Mouse (Mus musculus) olfactory bulb, adult 2 months (tissue): Measurements from ENCODE around the gene Mrpl18. TPM values are rescaled to one million over a fixed set of nuclear protein-coding genes. Genes with fewer than 3 reads are reported as not detected.

Experiments
- H3K27ac ChIP-seq: fragments of 200-500 bp; 2 replicates; pipeline ENCODE4 v1.5.1; 2012; ENCODE audit warnings: low read depth, low read length; ENCODE audit not compliant: insufficient read depth
- H3K4me1 ChIP-seq: fragments of 200-500 bp; 2 replicates; pipeline ENCODE4 v1.6.1; 2012; ENCODE audit warnings: low read length; ENCODE audit not compliant: control insufficient read depth, insufficient read depth
- H3K4me3 ChIP-seq: fragments of 200-500 bp; 2 replicates; pipeline ENCODE4 v1.5.1; 2012; ENCODE audit warnings: mild to moderate bottlenecking, low read depth, low read length, moderate library complexity; ENCODE audit not compliant: insufficient read depth
- CTCF ChIP-seq: fragments of 200-500 bp; IDR thresholded peaks from 2 replicates; pipeline ENCODE4 v1.5.1; 2012; ENCODE audit warnings: low read depth, mild to moderate bottlenecking, low read length, moderate library complexity; ENCODE audit not compliant: insufficient read depth
- POLR2A ChIP-seq: fragments of 200-500 bp; IDR thresholded peaks from 2 replicates; pipeline ENCODE4 v1.6.1; 2012; ENCODE audit warnings: mild to moderate bottlenecking, low read depth, low read length, moderate library complexity; ENCODE audit not compliant: insufficient read depth
- WGBS: fragments of 180-500 bp; shearing (Covaris S2); methylation state at CpG from one replicate; pipeline ENCODE4 v1.1.7; 2018; 5-methylcytosine and 5-hydroxymethylcytosine counted together
- polyA plus RNA-seq: library from polyadenylated mRNA; stranded (reverse); fragments of >200 nt; gene quantifications from 2 replicates; pipeline ENCODE4 v1.2.4, GENCODE M21; 2012; ENCODE audit warnings: low replicate concordance; ENCODE audit not compliant: missing spikeins, insufficient read depth, insufficient read length

Mrpl18 gene
- polyA plus RNA-seq, 1 experiment: not detected

DNA sequence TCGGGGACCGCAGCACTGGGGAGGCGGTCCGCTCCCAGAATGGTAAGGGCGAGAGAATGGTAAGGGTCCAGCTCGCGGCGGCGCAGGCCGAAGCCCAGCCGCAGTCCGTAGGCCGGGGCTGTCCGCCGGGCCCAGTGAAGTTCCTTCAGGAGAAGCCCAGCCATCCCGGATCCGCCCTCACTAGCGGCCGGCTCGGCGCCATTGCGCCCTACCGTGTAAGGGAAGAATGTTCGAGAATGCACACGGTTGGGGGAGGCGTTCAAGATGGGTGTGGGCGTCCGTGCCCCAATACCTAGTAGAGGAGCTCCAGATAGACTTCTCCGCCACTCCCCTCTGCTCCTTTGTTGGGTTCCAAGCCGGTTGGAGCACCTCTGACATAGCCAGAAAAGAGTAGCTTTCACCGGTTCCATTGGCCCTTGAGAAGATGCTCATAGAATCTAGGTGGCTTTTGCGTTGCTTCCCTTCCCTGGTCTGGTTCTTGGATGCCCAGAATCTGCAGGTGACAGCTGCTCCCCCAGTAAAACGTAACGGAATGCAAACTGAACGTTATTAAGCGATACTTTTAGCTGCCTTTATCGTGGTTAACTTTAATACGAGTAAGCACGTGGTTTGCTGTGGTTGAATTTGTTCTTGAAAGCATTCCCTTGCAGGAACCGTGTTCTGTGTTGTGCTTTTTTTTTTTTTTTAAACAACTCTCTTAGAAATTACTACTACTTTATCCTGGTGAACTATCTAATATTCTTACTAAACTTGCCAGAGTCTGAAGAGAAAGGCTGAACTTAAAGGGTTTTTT is 639 bp upstream of the Mrpl18 start:
- TF ChIP-seq CTCF (no peak), POLR2A (no peak)
- WGBS: under 1% methylated on average over 40 of the region's 40 CpGs
- H3K4me1 ChIP-seq: no peaks in the 10 kb centered on the region

DNA sequence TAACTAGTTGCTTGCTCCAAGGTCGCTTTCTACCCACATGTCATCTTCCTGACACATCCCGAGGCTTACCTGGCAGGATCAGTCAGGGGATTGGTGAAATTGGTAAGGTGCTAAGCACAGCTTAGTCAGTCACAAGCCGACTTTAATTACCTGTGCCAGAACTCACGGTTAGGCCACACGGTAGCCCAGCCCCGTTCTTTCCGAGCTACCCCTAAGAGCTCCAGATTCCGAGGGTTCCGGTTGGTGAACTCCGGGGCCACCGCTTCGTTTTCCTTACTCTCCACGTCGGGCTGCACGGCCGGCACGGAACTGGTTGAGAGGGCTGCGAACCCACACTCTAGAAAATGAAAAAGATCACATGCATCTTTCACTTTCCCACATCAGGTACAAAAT is 661 bp downstream of the Mrpl18 start, which contains the start of gene Tcp1:
Gene Tcp1 (plus strand): TSS at position 214 of the 393 bp plus-strand sequence.
- WGBS: under 1% methylated on average over 18 of the region's 18 CpGs
- TF ChIP-seq CTCF (no peak), POLR2A (no peak)
- Histone ChIP-seq H3K4me1 (no peaks in the 10 kb centered on the region), H3K27ac (peak within 1 kb of the TSS; percentile 48), H3K4me3 (peak within 1 kb of the TSS; percentile 84)

More for the DNA sequence above, 639 bp upstream of the Mrpl18 start:
- H3K27ac ChIP-seq: peak overlapping the region; percentile 48
- peak overlapping the region; percentile 84 for H3K4me3 ChIP-seq

DNA sequence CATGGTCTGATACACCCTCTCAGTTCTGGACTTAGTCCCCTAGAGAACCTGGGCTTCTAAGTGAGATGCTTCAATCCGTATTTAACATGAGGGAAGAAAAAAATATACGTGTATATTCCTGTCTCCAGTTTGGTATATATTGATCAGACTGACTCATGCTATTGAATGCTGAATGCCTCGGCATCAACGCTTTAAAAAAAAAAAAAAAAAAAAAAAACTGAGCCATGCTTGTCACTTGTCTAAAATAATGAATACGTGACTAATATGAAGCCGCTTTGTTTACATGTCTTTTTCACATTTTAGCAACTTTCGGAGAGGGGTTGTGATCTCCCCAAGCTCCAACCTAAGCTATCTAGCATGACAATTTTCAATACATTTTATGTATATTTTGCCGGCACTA is 5.8 kb downstream of the Mrpl18 start:
- Histone ChIP-seq H3K4me1 (no peaks in the 10 kb centered on the region), H3K4me3 (no peak overlapping the region), H3K27ac (no peak overlapping the region)
- WGBS: 85% methylated on average over 8 of the region's 8 CpGs
- TF ChIP-seq POLR2A: no peak
- TF ChIP-seq CTCF: no peak

DNA sequence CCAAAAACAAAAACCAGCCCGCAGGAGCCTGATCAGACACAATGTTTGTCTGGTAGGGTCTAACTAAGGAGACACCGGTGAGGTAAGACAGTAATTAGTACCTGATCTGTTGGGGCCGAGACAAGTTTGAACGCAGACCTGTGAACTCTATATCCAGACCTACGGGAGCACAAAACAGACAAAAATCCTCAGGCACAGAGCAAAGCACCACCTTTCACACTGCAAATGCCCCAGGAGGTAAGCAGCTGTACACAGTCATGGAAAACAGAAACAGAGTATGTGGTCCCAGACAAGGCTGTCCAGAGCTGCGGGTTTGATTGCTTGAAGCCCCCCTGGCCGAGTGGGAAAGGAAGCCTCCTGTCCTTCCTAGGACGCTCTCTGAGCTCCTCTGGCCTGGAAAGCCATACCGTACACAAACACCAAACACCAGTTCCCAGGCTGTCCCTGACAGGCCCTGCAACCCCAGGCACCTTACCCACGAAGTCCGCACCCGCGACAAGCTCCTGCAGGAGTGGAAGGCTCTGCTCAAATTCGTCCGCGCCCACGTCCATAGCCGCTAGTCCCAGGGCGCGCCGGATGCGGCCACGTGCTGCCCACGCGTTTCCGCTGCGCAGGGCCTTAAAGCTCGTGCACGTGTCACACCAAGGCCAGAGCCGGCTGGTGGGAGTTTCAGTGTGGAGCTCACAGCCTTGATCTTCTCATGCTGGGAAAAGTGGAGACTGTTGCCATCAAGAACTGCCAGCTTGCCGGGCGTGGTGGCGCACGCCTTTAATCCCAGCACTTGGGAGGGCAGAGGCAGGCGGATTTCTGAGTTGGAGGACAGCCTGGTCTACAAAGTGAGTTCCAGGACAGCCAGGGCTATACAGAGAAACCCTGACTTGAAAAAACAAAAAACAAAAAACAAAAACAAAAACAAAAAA is 6.5 kb downstream of the Mrpl18 start, which contains the start of gene Pnldc1:
Gene Pnldc1 (minus strand): TSS at position 870 of the 920 bp plus-strand sequence.
- TF ChIP-seq CTCF: no peak
- TF ChIP-seq POLR2A: no peak
- no peak within 1 kb of the TSS for H3K27ac ChIP-seq
- no peak within 1 kb of the TSS for H3K4me3 ChIP-seq
- H3K4me1 ChIP-seq: no peaks in the 10 kb centered on the region
- 86% methylated on average over 35 of the region's 35 CpGs for WGBS

DNA sequence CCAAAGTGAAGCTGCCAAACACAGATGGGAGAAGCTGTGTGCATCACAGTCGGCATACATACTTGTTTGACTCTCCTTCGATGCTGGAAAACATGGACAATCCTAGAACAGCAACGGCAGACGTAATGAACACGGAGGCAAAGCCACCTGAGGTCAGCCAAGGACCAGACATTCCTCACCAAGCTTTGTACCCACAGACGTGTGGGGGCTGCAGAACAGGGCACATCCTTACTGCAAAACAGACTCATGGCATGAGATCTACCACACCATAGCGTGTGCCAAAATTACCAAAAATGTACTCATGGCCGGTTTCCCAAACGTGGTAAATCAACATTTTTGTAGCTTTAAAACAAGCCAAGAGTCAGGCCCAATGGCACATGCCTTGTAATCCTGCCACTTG is 9.7 kb downstream of the Mrpl18 start:
- no peaks in the 10 kb centered on the region for H3K4me1 ChIP-seq
- H3K27ac ChIP-seq: no peak overlapping the region
- no peak overlapping the region for H3K4me3 ChIP-seq
- WGBS: 92% methylated on average over 9 of the region's 9 CpGs
- no peak for TF ChIP-seq CTCF
- no peak for TF ChIP-seq POLR2A

DNA sequence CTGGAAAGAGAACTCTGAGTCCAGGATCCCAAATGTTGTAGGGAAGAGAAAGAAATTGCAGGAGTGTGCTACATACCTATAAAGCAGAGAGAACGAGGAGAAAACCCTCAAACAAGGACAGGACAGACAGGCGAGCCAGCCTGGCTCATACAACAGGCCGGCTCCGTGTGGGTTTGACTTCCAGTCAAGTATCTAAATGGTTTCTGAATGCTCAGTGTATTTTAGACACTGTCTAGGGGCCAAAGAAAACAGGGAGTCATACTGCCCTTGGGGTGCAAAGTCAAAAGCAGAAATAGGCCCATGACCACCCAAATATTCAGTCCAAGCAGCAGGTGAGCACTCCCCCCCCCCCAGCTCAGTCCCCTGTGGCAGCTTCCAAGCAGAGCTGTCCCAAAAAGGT is 10.3 kb downstream of the Mrpl18 start:
- 88% methylated on average over 4 of the region's 4 CpGs for WGBS
- Histone ChIP-seq H3K4me1 (no peaks in the 10 kb centered on the region), H3K27ac (no peak overlapping the region), H3K4me3 (no peak overlapping the region)
- no peak for TF ChIP-seq CTCF
- no peak for TF ChIP-seq POLR2A

DNA sequence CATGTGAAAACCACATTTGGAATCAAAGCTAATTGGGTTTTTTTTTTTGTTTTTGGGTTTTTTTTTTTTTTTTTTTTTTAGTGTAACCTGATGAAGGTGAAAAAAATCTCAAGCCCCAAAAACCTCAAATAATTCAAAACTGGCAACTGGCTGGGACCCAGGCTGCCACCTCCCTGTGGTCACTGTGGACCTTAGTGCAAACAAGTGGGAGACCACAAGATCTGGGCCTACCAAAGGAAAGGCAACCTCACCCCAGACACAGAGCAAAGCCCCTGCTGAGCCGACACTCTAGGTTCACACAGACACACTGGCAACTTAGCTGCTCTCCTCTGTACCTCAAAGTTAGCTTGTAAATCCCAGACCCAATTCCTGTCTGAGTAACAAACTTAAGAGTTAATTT is 11.8 kb downstream of the Mrpl18 start:
- Histone ChIP-seq H3K4me3 (no peak overlapping the region), H3K27ac (no peak overlapping the region), H3K4me1 (no peaks in the 10 kb centered on the region)
- TF ChIP-seq CTCF: no peak
- TF ChIP-seq POLR2A: no peak
- 73% methylated on average over 1 of the region's 1 CpGs for WGBS

DNA sequence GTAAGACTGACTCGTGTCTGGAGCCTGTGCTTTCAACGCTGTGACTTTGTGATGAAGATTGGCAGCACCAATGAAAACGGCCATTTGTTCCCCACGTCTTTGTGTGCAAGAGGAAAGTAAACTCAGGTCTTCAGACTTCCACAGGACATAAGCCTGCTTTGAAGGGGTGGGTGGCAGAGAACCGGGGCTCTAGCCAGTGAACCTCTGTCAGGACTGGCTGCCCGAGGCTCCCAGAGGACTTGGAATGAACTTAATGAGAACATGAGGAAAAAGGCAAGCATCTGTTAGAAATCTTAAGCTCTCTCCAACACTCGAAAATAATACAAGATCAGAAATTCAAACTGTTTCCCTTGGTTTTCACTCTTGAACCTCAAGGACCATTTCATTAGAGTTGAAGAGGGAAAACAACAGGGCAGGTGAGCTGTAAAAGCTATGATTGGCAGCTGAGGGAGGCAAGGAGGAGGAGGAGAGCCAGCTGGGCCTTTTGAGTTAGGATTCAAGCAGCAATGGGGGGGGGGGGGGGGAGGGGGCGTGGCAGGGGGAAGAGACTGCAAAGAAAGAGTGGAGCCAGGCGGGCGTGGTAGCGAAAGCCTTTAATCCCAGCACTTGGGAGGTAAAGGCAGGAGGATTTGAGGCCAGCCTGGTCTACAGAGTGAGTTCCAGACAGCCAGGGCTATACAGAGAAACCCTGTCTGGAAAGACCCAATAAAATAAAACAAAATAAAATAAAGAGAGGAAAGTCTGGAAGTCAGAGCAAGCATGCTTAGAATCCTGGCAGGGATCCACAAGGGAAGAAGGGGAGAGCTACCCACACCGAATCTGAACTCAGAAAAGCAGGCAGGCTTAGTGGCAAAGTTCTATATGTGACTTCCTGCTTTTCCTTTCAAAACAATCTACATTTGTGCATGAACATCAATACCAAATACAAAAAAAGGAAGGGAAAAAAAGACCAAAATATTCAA is 12.5 kb downstream of the Mrpl18 start:
- Histone ChIP-seq H3K27ac (no peak overlapping the region), H3K4me1 (peaks cover 2% of the 10 kb centered on the region; the same call in 1 of the 2 replicates), H3K4me3 (no peak overlapping the region)
- no peak for TF ChIP-seq POLR2A
- no peak for TF ChIP-seq CTCF
- WGBS: 44% methylated on average over 11 of the region's 12 CpGs
